Mouse (Mus musculus): ENCODE results near the gene Mmrn2. TPM values are rescaled to one million over a fixed set of nuclear protein-coding genes. Genes with fewer than 3 reads are reported as not detected.
A peak's percentile ranks its signal among the peaks of the same experiment; 100 is the strongest.

Mmrn2 gene
- polyA plus RNA-seq, 1 experiment from 2014 or later = 7.7 TPM

DNA sequence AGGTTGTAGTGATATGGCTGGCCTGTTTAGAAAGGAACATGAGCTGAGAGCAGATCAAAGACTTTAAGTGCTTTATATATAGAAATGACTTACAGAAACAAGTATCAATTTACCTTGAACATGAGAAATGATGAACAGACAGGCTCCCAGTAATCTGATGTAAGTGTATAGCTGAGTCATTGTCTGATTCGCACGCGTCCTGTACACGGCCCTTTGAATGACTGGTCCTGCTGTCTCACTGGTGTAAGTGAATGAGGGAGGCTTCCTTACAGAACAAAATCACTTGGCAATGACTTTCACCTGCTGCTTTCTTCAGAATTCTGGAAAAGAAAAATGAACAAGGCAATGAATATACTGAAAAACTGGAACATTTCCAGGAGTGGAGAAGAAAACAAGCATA lies 72.4 kb downstream of the Mmrn2 start:
- Histone ChIP-seq H3K27me3 (ENCODE audit: control insufficient read depth, insufficient read depth, low read length) (no peaks in the 10 kb centered on the region), H3K27ac (ENCODE audit: low read length) (no peak overlapping the region), H3K4me3 (ENCODE audit: low read depth, low read length) (no peak overlapping the region), H3K36me3 (ENCODE audit: control insufficient read depth, insufficient read depth, low read length) (peaks cover 12% of the 10 kb centered on the region; the same call in 1 of the 2 replicates), H3K9ac (replicated peaks; ENCODE audit: low read depth, low read length) (no peak overlapping the region), H3K9me3 (ENCODE audit: control insufficient read depth, low read depth, low read length) (no peaks in the 10 kb centered on the region), H3K4me1 (ENCODE audit: control insufficient read depth, insufficient read depth, low read length) (0 out of 2 replicates have a peak, but pooled peaks cover 10% of the 10 kb centered on the region), H3K4me2 (replicated peaks; ENCODE audit: low read depth, low read length) (no peak overlapping the region)
- no peak for ATAC-seq (ENCODE audit: insufficient number of reproducible peaks, insufficient read depth, low FRiP score, low read depth)
- 68% methylated on average over 4 of the region's 4 CpGs for WGBS

DNA sequence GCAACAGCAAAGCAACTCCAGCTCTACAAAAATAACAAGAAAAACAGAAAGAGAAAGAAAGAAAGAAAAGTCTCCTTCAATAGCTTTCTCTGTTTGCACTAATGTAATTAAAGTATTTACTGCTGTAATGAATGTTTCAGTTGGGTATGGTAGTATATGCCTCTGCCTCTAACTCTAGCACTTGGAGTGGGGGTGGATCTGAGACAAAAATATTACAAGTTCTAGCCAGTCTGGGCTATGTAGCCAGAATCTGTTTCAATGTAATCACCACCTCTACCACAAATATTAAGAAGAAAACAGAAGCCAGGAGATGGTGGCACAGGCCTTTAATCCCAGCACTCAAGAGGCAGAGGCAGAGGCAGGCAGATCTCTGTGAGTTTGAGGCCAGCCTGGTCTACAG lies 73.1 kb downstream of the Mmrn2 start:
- 0 out of 2 replicates have a peak, but pooled peaks cover 10% of the 10 kb centered on the region for H3K4me1 ChIP-seq (ENCODE audit: control insufficient read depth, insufficient read depth, low read length)
- H3K4me2 ChIP-seq (replicated peaks; ENCODE audit: low read depth, low read length) = no peak overlapping the region
- peaks cover 10% of the 10 kb centered on the region; the same call in 1 of the 2 replicates for H3K36me3 ChIP-seq (ENCODE audit: control insufficient read depth, insufficient read depth, low read length)
- no peaks in the 10 kb centered on the region for H3K9me3 ChIP-seq (ENCODE audit: control insufficient read depth, low read depth, low read length)
- no peaks in the 10 kb centered on the region for H3K27me3 ChIP-seq (ENCODE audit: control insufficient read depth, insufficient read depth, low read length)
- no peak for ATAC-seq (ENCODE audit: insufficient number of reproducible peaks, insufficient read depth, low FRiP score, low read depth)
- no peak overlapping the region for H3K27ac ChIP-seq (ENCODE audit: low read length)
- H3K9ac ChIP-seq (replicated peaks; ENCODE audit: low read depth, low read length) = no peak overlapping the region
- no peak overlapping the region for H3K4me3 ChIP-seq (ENCODE audit: low read depth, low read length)

GRCm38 (mm10) chr14:34449807-34450206 lies 74.5 kb downstream of the Mmrn2 start:
- no peak overlapping the region for H3K9ac ChIP-seq (replicated peaks; ENCODE audit: low read depth, low read length)

DNA sequence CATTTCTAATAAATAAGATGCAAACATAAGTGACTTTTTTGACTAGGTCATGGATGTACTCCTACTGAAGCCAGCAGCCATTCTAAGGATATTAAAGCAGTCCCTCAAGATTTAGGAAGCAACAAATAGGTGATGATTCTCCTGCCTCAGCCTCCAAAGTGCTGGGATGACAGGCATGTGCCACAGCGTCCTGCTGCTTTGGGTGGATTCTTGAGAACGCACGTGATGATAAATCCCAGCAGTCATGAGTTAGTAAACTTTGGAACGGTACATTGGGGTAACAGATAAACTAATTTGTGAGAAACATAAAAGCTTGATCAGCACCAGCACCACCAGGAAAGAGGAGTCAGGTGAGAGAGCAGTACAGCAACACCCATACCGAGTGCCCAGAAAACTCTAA lies 75.2 kb downstream of the Mmrn2 start:
- Histone ChIP-seq H3K4me3 (ENCODE audit: low read depth, low read length) (no peak overlapping the region), H3K4me2 (replicated peaks; ENCODE audit: low read depth, low read length) (no peak overlapping the region), H3K4me1 (ENCODE audit: control insufficient read depth, insufficient read depth, low read length) (0 out of 2 replicates have a peak, but pooled peaks cover 10% of the 10 kb centered on the region), H3K27ac (ENCODE audit: low read length) (no peak overlapping the region), H3K27me3 (ENCODE audit: control insufficient read depth, insufficient read depth, low read length) (no peaks in the 10 kb centered on the region), H3K9me3 (ENCODE audit: control insufficient read depth, low read depth, low read length) (no peaks in the 10 kb centered on the region), H3K36me3 (ENCODE audit: control insufficient read depth, insufficient read depth, low read length) (peaks cover 6% of the 10 kb centered on the region; the same call in 1 of the 2 replicates), H3K9ac (replicated peaks; ENCODE audit: low read depth, low read length) (no peak overlapping the region)
- WGBS = 68% methylated on average over 5 of the region's 5 CpGs
- no peak for ATAC-seq (ENCODE audit: insufficient number of reproducible peaks, insufficient read depth, low FRiP score, low read depth)

More at GRCm38 (mm10) chr14:34449807-34450206, 74.5 kb downstream of the Mmrn2 start:
- 34% methylated on average over 9 of the region's 9 CpGs for WGBS
- no peak for ATAC-seq (ENCODE audit: insufficient number of reproducible peaks, insufficient read depth, low FRiP score, low read depth)
- Histone ChIP-seq H3K27ac (ENCODE audit: low read length) (no peak overlapping the region), H3K27me3 (ENCODE audit: control insufficient read depth, insufficient read depth, low read length) (no peaks in the 10 kb centered on the region), H3K9me3 (ENCODE audit: control insufficient read depth, low read depth, low read length) (no peaks in the 10 kb centered on the region), H3K4me1 (ENCODE audit: control insufficient read depth, insufficient read depth, low read length) (0 out of 2 replicates have a peak, but pooled peaks cover 10% of the 10 kb centered on the region), H3K36me3 (ENCODE audit: control insufficient read depth, insufficient read depth, low read length) (peaks cover 6% of the 10 kb centered on the region; the same call in 1 of the 2 replicates), H3K4me3 (ENCODE audit: low read depth, low read length) (no peak overlapping the region), H3K4me2 (replicated peaks; ENCODE audit: low read depth, low read length) (no peak overlapping the region)

- peaks cover 6% of the 10 kb centered on the region; the same call in 1 of the 2 replicates for H3K36me3 ChIP-seq (ENCODE audit: control insufficient read depth, insufficient read depth, low read length)
- H3K27me3 ChIP-seq (ENCODE audit: control insufficient read depth, insufficient read depth, low read length) = no peaks in the 10 kb centered on the region
- no peak overlapping the region for H3K4me2 ChIP-seq (replicated peaks; ENCODE audit: low read depth, low read length)
- no peak overlapping the region for H3K27ac ChIP-seq (ENCODE audit: low read length)
- H3K9ac ChIP-seq (replicated peaks; ENCODE audit: low read depth, low read length) = no peak overlapping the region
- no peaks in the 10 kb centered on the region for H3K9me3 ChIP-seq (ENCODE audit: control insufficient read depth, low read depth, low read length)
- no peak overlapping the region for H3K4me3 ChIP-seq (ENCODE audit: low read depth, low read length)
- ATAC-seq (ENCODE audit: insufficient number of reproducible peaks, insufficient read depth, low FRiP score, low read depth) = no peak
- H3K4me1 ChIP-seq (ENCODE audit: control insufficient read depth, insufficient read depth, low read length) = 0 out of 2 replicates have a peak, but pooled peaks cover 10% of the 10 kb centered on the region
These were observed 76.6 kb downstream of the Mmrn2 start for GRCm38 (mm10) chr14:34451872-34452271.

GRCm38 (mm10) chr14:34453648-34454047 lies 78.4 kb downstream of the Mmrn2 start:
- H3K4me1 ChIP-seq (ENCODE audit: control insufficient read depth, insufficient read depth, low read length) = 0 out of 2 replicates have a peak, but pooled peaks cover 10% of the 10 kb centered on the region
- no peak overlapping the region for H3K9ac ChIP-seq (replicated peaks; ENCODE audit: low read depth, low read length)
- no peaks in the 10 kb centered on the region for H3K9me3 ChIP-seq (ENCODE audit: control insufficient read depth, low read depth, low read length)
- no peak overlapping the region for H3K4me3 ChIP-seq (ENCODE audit: low read depth, low read length)
- 26% methylated on average over 6 of the region's 6 CpGs for WGBS
- H3K27ac ChIP-seq (ENCODE audit: low read length) = peak overlapping the region; percentile 70; the same call in 1 of the 2 replicates
- no peak; the same call in 1 of the 2 replicates for ATAC-seq (ENCODE audit: insufficient number of reproducible peaks, insufficient read depth, low FRiP score, low read depth)
- H3K36me3 ChIP-seq (ENCODE audit: control insufficient read depth, insufficient read depth, low read length) = peaks cover 2% of the 10 kb centered on the region; the same call in 1 of the 2 replicates
- H3K27me3 ChIP-seq (ENCODE audit: control insufficient read depth, insufficient read depth, low read length) = no peaks in the 10 kb centered on the region
- no peak overlapping the region for H3K4me2 ChIP-seq (replicated peaks; ENCODE audit: low read depth, low read length)

Other genes with a start within 250 kb of the Mmrn2 start
- gene Npy4r, start 223.0 kb upstream of the Mmrn2 start, polyA plus RNA-seq (2014; fragmentation: Nextera tagmentation; extraction: Ambion mirVana) = 0.13 and 0.19 TPM in 2 replicates
- 0.29 and 0.32 TPM in 2 replicates for gene Gprin2, start 173.8 kb upstream of the Mmrn2 start, polyA plus RNA-seq (2014; fragmentation: Nextera tagmentation; extraction: Ambion mirVana)
- 0.58 and 0.81 TPM in 2 replicates for gene Syt15, start 155.9 kb upstream of the Mmrn2 start, polyA plus RNA-seq (2014; fragmentation: Nextera tagmentation; extraction: Ambion mirVana)
- 8.0 and 8.6 TPM in 2 replicates for gene Shld2, start 65.0 kb upstream of the Mmrn2 start, polyA plus RNA-seq (2014; fragmentation: Nextera tagmentation; extraction: Ambion mirVana)
- gene Glud1, start 64.7 kb upstream of the Mmrn2 start, polyA plus RNA-seq (2014; fragmentation: Nextera tagmentation; extraction: Ambion mirVana) = 76.5 and 82.5 TPM in 2 replicates
- gene Fam25c, start 20.0 kb upstream of the Mmrn2 start, polyA plus RNA-seq (2014; fragmentation: Nextera tagmentation; extraction: Ambion mirVana) = not detected in 2 replicates
- 36.7 and 40.1 TPM in 2 replicates for gene Sncg, start 676 bp upstream of the Mmrn2 start, polyA plus RNA-seq (2014; fragmentation: Nextera tagmentation; extraction: Ambion mirVana)
- gene Bmpr1a, start 127.9 kb downstream of the Mmrn2 start, polyA plus RNA-seq (2014; fragmentation: Nextera tagmentation; extraction: Ambion mirVana) = 62.8 and 74.7 TPM in 2 replicates
- gene 9230112D13Rik, start 147.3 kb downstream of the Mmrn2 start, polyA plus RNA-seq (2014; fragmentation: Nextera tagmentation; extraction: Ambion mirVana) = not detected in 2 replicates
- gene Ldb3, start 213.2 kb downstream of the Mmrn2 start, polyA plus RNA-seq (2014; fragmentation: Nextera tagmentation; extraction: Ambion mirVana) = 1.3 and 1.8 TPM in 2 replicates
- not detected in 2 replicates for gene Opn4, start 224.7 kb downstream of the Mmrn2 start, polyA plus RNA-seq (2014; fragmentation: Nextera tagmentation; extraction: Ambion mirVana)

All from stomach, embryonic 14.5 days (tissue).